Mouse (Mus musculus) cerebellum, postnatal 36 days (tissue): ENCODE results near the gene Slc1a3.

ENCODE experiments used
- DNase-seq, 2 experiments: peaks; one replicate each; pipeline ENCODE4 v3.0.0; 2021 to 2022; ENCODE audit warnings: mixed read lengths in 2 of 2

The Slc1a3 gene

GRCm38 (mm10) chr15:8658086-8658980 lies 52.2 kb downstream of the Slc1a3 start:
- DNase-seq = no peak

- no peak for DNase-seq
Measured at GRCm38 (mm10) chr15:8655251-8655650, 55.3 kb downstream of the Slc1a3 start.

DNA sequence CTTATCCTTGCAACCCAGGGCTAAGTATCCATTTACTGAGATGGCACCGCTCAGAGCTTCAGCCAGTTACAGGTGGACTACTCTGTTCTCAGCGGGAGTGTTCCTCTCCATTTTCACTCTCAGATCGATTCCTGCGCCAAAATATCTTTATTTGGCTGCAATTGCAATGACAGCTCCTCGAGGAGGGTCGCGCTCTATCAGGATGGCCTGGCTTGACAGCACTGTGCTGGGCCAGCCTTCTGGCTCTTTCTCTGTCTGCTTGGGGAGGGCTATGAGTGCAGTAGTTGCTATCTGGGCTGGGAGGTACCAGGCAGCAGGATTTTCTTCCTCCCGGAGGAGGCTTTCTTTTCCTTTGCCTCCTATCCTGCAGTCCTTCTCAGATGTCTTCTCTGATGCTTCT lies 57.9 kb downstream of the Slc1a3 start:
- no peak for DNase-seq

- no peak for DNase-seq
Measured at GRCm38 (mm10) chr15:8643997-8644692, 66.4 kb downstream of the Slc1a3 start.

DNA sequence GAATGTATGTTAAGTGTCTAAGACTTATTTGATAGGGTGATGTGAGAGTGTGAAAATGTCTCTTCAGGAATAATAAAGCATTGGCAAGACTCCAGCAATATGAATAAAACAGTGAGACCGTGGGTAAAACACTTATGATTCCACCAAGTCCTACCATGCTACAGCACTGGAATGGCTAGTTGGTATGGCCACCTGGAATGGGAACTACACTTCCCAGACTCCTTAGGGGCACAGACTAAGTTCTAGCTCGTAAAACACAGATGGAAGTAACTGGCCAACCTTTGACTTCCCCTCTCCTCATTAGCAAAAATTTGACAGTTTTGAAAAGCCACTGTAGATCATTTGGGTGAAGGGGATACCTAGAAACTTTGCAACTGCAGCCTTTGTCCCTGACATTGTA lies 70.7 kb downstream of the Slc1a3 start:
- no peak for DNase-seq

GRCm38 (mm10) chr15:8638568-8639325 lies 71.8 kb downstream of the Slc1a3 start:
- no peak for DNase-seq

- no peak for DNase-seq
Measured at GRCm38 (mm10) chr15:8637283-8637682, 73.3 kb downstream of the Slc1a3 start.

DNA sequence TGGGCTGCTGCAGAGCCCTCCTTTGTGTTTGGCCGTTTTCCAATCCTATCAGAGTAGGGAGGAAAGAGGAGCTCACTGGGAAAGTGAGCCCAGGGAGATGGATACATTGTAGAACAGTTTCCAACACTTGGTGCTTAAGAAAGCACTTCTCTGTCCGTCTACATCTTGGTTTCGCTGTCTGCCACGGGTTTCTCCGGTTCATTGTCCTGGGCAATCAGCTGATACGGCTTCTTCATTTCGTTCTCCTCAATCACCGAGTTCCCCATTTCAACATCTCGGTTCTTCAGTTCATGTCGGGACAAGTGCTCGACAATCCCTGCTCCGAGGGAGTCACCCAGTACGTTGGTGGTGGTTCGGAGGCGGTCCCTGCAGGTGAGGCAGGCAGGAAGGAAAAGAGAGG lies 74.6 kb downstream of the Slc1a3 start:
- no peak for DNase-seq

DNA sequence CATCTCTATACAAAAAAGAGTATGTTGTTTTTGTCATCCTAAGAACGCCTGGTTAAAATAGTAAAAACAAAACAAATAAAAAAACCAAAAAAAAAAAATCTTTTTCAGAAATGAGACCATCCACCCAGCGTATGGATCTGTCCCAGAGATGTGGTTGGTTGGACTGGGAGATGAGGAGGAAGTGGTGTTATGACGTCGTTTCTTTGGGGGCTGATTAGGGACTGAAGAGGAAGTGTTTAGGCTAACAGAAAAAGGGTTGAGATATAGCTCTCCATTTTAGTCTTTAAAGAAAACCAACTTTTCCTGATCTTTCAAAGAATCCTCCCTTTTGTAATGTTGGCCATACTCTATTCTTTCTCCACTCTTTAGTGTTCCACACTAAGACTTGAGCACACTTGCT lies 75.8 kb downstream of the Slc1a3 start:
- no peak for DNase-seq

- no peak for DNase-seq
Measured at GRCm38 (mm10) chr15:8634355-8634754, 76.2 kb downstream of the Slc1a3 start.

- peak; percentile 50 to 51 for DNase-seq
Measured at GRCm38 (mm10) chr15:8633375-8633774, 77.2 kb downstream of the Slc1a3 start.

- peak in 1 of 2 experiments; percentile 13 for DNase-seq
Measured at GRCm38 (mm10) chr15:8632361-8632760, 78.2 kb downstream of the Slc1a3 start.

GRCm38 (mm10) chr15:8629317-8629831 lies 81.2 kb downstream of the Slc1a3 start:
- DNase-seq = peak; percentile 82 to 83

- DNase-seq = no peak
Measured at GRCm38 (mm10) chr15:8628150-8628549, 82.4 kb downstream of the Slc1a3 start.

- DNase-seq = peak; percentile 67 to 78
Measured at GRCm38 (mm10) chr15:8627097-8627537, 83.4 kb downstream of the Slc1a3 start.

GRCm38 (mm10) chr15:8625370-8625769 lies 85.2 kb downstream of the Slc1a3 start:
- DNase-seq = peak in 1 of 2 experiments; percentile 18

- no peak for DNase-seq
Measured at GRCm38 (mm10) chr15:8623879-8624278, 86.7 kb downstream of the Slc1a3 start.

- DNase-seq = no peak
Measured at GRCm38 (mm10) chr15:8619479-8620026, 91.0 kb downstream of the Slc1a3 start.

DNA sequence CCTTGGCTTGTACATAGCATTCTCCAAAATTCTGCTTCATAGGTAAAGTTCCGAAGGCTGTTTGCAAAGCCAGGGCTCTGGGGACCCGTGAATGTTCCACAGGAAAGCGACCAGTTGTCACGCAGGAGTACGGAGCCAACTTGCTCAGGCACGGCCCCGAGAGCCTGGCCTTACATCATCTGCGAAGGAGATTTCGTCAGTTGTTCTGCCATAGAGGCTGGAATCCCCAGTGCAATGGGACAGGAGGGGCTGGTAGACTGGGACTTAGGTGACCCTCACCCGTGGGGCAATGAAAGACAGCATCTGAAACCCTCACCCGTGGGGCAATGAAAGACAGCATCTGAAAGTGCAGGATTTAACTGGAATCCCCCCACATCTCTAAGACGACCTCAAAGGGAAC lies 94.3 kb downstream of the Slc1a3 start:
- DNase-seq = no peak

- DNase-seq = no peak
Measured at GRCm38 (mm10) chr15:8615511-8616224, 94.9 kb downstream of the Slc1a3 start.

DNA sequence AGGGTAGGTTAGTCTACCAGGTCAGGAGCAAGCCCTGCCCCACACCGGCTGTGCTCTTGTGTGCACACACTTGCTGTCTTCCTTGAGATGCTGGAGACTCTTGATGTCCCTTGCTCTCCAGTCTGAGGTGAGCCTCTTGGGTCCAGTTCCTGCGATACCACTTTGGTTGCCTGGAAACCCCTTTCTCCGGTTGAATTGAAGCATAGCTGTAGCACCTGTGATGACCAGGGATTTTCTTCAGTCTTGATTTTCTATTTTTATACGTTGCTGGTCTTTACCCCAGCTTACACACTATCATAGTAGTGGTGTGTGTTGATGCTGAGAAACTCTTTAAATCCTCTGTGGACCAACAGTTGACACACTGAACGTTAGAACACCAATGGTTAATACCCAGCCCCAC lies 95.9 kb downstream of the Slc1a3 start:
- no peak for DNase-seq
